Mouse (Mus musculus): ENCODE measurements at regions not wholly inside any gene's neighbourhood (a gene's known extent, or its start where the extent isn't known, plus 50 kb on each side); places are given as distances from the start of the nearest gene placed in this dataset.
"Not testable (repeated sequence)": the region's sequence is repeated elsewhere in the genome, so short reads cannot be mapped to it uniquely, and the experiment has no call there.

DNA sequence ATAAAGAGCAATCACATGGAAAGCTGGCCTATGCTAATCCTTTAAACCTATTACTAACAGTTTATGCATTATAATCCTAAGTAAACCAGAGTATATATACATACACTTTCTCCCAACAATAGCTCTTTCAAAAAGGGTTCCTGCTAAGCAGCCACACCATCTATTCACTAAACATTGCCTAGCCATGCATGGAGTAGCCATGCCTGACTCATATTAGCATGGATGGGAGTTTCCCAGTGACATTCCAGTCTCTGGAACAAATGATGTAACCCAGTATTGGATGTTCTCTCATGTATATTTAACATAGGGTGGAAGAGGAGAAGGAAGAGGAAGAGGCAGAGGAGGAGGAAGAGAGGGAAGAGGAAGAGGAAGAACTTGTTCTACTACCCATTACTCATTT, 240.0 kb downstream of the Mat2b start:
- H3K4me2 ChIP-seq; H3K27me3 ChIP-seq (ENCODE audit: control insufficient read depth, insufficient read depth, low read length); DNase-seq (ENCODE audit: low spot score, missing footprints); H3K4me1 ChIP-seq (ENCODE audit: control insufficient read depth, insufficient read depth, low read length); H3K36me3 ChIP-seq (ENCODE audit: control insufficient read depth, insufficient read depth, low read length); H3K27ac ChIP-seq (ENCODE audit: low read depth, low read length); H3K9me3 ChIP-seq (ENCODE audit: control insufficient read depth, low read length); H3K9ac ChIP-seq (ENCODE audit: low read length); H3K4me3 ChIP-seq (ENCODE audit: low read depth, low read length): not testable (repeated sequence)
- ATAC-seq (ENCODE audit: low FRiP score) = peak; percentile 71; the same call in 1 of the 2 replicates

- Histone ChIP-seq H3K36me3 (ENCODE audit: control insufficient read depth, insufficient read depth, low read length) (no peaks in the 10 kb centered on the region), H3K27me3 (ENCODE audit: control insufficient read depth, insufficient read depth, low read length) (no peaks in the 10 kb centered on the region), H3K4me3 (ENCODE audit: low read depth, low read length) (no peak overlapping the region), H3K4me2 (no peak overlapping the region), H3K27ac (ENCODE audit: low read depth, low read length) (no peak overlapping the region), H3K4me1 (ENCODE audit: control insufficient read depth, insufficient read depth, low read length) (no peaks in the 10 kb centered on the region), H3K9ac (ENCODE audit: low read length) (no peak overlapping the region), H3K9me3 (ENCODE audit: control insufficient read depth, low read length) (no peaks in the 10 kb centered on the region)
- DNase-seq (ENCODE audit: low spot score, missing footprints) (no peak), ATAC-seq (ENCODE audit: low FRiP score) (no peak)
- WGBS = 93% methylated on average over 2 of the region's 2 CpGs
These were observed 248.2 kb downstream of the Mat2b start for GRCm38 (mm10) chr11:40446846-40447245.

DNA sequence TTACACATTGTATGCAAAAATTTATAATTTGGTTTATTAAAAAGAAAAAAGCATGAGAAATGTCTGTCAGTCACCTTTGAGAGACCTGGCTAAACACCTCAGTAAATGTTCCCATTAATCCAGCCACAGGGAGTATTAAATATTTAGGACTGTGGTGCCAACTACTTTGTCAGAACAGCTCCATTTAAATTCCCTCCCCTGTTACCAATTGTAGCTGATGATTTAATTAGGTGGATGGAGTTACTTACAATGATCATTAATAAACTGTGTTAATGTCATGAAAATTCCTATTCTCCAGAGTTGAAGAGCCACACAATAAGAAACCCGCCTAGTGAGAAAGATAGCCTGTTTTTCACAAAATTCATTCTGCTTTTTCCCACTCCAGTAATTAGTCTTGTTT, 261.0 kb downstream of the Mat2b start:
- DNase-seq (ENCODE audit: low spot score, missing footprints) (peak; percentile 19), ATAC-seq (ENCODE audit: low FRiP score) (no peak)
- H3K27me3 ChIP-seq (ENCODE audit: control insufficient read depth, insufficient read depth, low read length) = no peaks in the 10 kb centered on the region
- no peaks in the 10 kb centered on the region for H3K36me3 ChIP-seq (ENCODE audit: control insufficient read depth, insufficient read depth, low read length)
- 69% methylated on average over 1 of the region's 1 CpGs for WGBS
- no peak overlapping the region for H3K4me3 ChIP-seq (ENCODE audit: low read depth, low read length)
- H3K4me1 ChIP-seq (ENCODE audit: control insufficient read depth, insufficient read depth, low read length) = 0 out of 2 replicates have a peak, but pooled peaks cover 3% of the 10 kb centered on the region
- H3K4me2 ChIP-seq = no peak overlapping the region
- no peak overlapping the region for H3K9ac ChIP-seq (ENCODE audit: low read length)
- H3K9me3 ChIP-seq (ENCODE audit: control insufficient read depth, low read length) = no peaks in the 10 kb centered on the region
- no peak overlapping the region for H3K27ac ChIP-seq (ENCODE audit: low read depth, low read length)

GRCm38 (mm10) chr11:40428858-40429257, 266.1 kb downstream of the Mat2b start:
- DNase-seq (ENCODE audit: low spot score, missing footprints) = peak; percentile 31
- 95% methylated on average over 2 of the region's 2 CpGs for WGBS
- H3K36me3 ChIP-seq (ENCODE audit: control insufficient read depth, insufficient read depth, low read length) = no peaks in the 10 kb centered on the region
- H3K27ac ChIP-seq (ENCODE audit: low read depth, low read length) = no peak overlapping the region
- no peaks in the 10 kb centered on the region for H3K4me1 ChIP-seq (ENCODE audit: control insufficient read depth, insufficient read depth, low read length)
- H3K9ac ChIP-seq (ENCODE audit: low read length) = no peak overlapping the region
- no peak for ATAC-seq (ENCODE audit: low FRiP score)
- H3K4me3 ChIP-seq (ENCODE audit: low read depth, low read length) = no peak overlapping the region
- no peak overlapping the region for H3K4me2 ChIP-seq
- no peaks in the 10 kb centered on the region for H3K9me3 ChIP-seq (ENCODE audit: control insufficient read depth, low read length)
- no peaks in the 10 kb centered on the region for H3K27me3 ChIP-seq (ENCODE audit: control insufficient read depth, insufficient read depth, low read length)

GRCm38 (mm10) chr11:40424316-40424715, 270.7 kb downstream of the Mat2b start:
- no peak for DNase-seq (ENCODE audit: low spot score, missing footprints)

DNA sequence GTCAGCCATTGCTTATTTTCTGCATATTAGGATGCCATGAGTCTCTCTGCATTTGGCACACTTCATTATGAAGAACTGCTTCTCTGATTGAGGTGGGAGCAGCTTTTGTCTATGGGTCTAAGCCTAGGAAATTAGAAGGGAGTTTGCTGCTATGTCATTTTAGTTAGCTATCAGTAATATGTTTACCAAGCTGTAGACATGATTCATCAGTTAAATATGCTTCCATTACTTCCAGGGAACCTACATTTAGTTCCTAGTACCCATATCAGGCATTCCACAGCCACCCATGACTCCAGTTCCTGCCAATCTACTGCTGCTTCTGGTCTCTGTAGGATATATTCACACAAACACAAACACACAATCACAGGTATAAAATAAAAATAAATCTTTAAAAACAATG, 287.4 kb downstream of the Mat2b start:
- H3K4me2 ChIP-seq = no peak overlapping the region
- DNase-seq (ENCODE audit: low spot score, missing footprints) (no peak), ATAC-seq (ENCODE audit: low FRiP score) (no peak)
- H3K27me3 ChIP-seq (ENCODE audit: control insufficient read depth, insufficient read depth, low read length) = no peaks in the 10 kb centered on the region
- H3K9me3 ChIP-seq (ENCODE audit: control insufficient read depth, low read length) = no peaks in the 10 kb centered on the region
- no peak overlapping the region for H3K9ac ChIP-seq (ENCODE audit: low read length)
- no peaks in the 10 kb centered on the region for H3K36me3 ChIP-seq (ENCODE audit: control insufficient read depth, insufficient read depth, low read length)
- no peak overlapping the region for H3K4me3 ChIP-seq (ENCODE audit: low read depth, low read length)
- no peaks in the 10 kb centered on the region for H3K4me1 ChIP-seq (ENCODE audit: control insufficient read depth, insufficient read depth, low read length)
- no peak overlapping the region for H3K27ac ChIP-seq (ENCODE audit: low read depth, low read length)

More at GRCm38 (mm10) chr11:40424316-40424715, 270.7 kb downstream of the Mat2b start:
- Histone ChIP-seq H3K9me3 (ENCODE audit: control insufficient read depth, low read length) (no peaks in the 10 kb centered on the region), H3K27me3 (ENCODE audit: control insufficient read depth, insufficient read depth, low read length) (no peaks in the 10 kb centered on the region), H3K4me1 (ENCODE audit: control insufficient read depth, insufficient read depth, low read length) (no peaks in the 10 kb centered on the region), H3K36me3 (ENCODE audit: control insufficient read depth, insufficient read depth, low read length) (no peaks in the 10 kb centered on the region), H3K4me3 (ENCODE audit: low read depth, low read length) (no peak overlapping the region), H3K4me2 (no peak overlapping the region), H3K27ac (ENCODE audit: low read depth, low read length) (no peak overlapping the region), H3K9ac (ENCODE audit: low read length) (no peak overlapping the region)
- no peak for ATAC-seq (ENCODE audit: low FRiP score)
- WGBS = 82% methylated on average over 3 of the region's 3 CpGs

DNA sequence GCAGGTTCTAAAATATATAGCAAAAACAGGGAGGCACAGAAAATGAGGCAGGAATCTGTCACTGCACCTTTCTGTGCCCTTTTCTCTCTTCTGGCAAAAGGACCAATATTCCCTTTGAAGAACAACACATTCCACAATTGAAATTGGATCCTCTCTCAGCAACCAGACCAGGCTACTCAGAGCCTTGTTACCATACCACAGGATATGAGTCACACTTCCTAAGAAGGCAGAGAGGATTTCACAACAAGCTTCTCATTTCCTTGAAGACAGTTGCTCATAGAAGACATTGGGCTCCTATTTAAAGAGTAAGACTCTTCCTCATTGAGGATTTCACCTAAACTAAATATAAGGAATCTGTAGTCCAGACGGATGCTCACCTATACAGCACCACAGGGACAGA, 292.8 kb downstream of the Mat2b start:
- WGBS = 74% methylated on average over 1 of the region's 1 CpGs
- DNase-seq (ENCODE audit: low spot score, missing footprints) (no peak), ATAC-seq (ENCODE audit: low FRiP score) (no peak)
- Histone ChIP-seq H3K9me3 (ENCODE audit: control insufficient read depth, low read length) (no peaks in the 10 kb centered on the region), H3K27me3 (ENCODE audit: control insufficient read depth, insufficient read depth, low read length) (no peaks in the 10 kb centered on the region), H3K4me2 (no peak overlapping the region), H3K36me3 (ENCODE audit: control insufficient read depth, insufficient read depth, low read length) (no peaks in the 10 kb centered on the region), H3K4me3 (ENCODE audit: low read depth, low read length) (no peak overlapping the region), H3K9ac (ENCODE audit: low read length) (no peak overlapping the region), H3K27ac (ENCODE audit: low read depth, low read length) (no peak overlapping the region), H3K4me1 (ENCODE audit: control insufficient read depth, insufficient read depth, low read length) (no peaks in the 10 kb centered on the region)

GRCm38 (mm10) chr11:40397453-40398104, 297.4 kb downstream of the Mat2b start:
- Histone ChIP-seq H3K9ac (ENCODE audit: low read length) (no peak overlapping the region), H3K27ac (ENCODE audit: low read depth, low read length) (no peak overlapping the region), H3K4me1 (ENCODE audit: control insufficient read depth, insufficient read depth, low read length) (no peaks in the 10 kb centered on the region), H3K4me2 (no peak overlapping the region), H3K4me3 (ENCODE audit: low read depth, low read length) (no peak overlapping the region), H3K9me3 (ENCODE audit: control insufficient read depth, low read length) (no peaks in the 10 kb centered on the region), H3K36me3 (ENCODE audit: control insufficient read depth, insufficient read depth, low read length) (no peaks in the 10 kb centered on the region), H3K27me3 (ENCODE audit: control insufficient read depth, insufficient read depth, low read length) (no peaks in the 10 kb centered on the region)
- ATAC-seq (ENCODE audit: low FRiP score) (peak; percentile 76), DNase-seq (ENCODE audit: low spot score, missing footprints) (no peak)
- WGBS = 65% methylated on average over 9 of the region's 9 CpGs

DNA sequence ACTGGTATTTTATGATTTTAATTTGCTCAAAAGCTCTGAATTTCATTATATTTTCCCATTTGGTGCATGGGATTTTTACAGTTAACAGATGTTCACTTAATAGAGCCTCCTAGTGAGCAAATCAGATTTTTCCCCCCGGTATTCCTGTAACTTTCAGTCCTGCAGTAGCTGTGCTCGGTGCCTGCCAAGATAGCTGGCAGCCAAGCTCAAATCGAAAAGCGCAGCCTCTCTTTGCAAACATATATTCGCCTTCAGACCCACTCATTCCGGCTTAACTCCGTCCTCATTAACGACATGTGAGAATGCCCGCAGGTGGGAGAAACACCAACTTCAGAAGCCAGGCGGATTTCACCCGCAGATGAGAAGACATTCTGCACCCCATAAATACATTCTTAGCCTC, 299.7 kb downstream of the Mat2b start:
- H3K27ac ChIP-seq (ENCODE audit: low read depth, low read length) = no peak overlapping the region
- DNase-seq (ENCODE audit: low spot score, missing footprints) = no peak
- H3K4me3 ChIP-seq (ENCODE audit: low read depth, low read length) = no peak overlapping the region
- 75% methylated on average over 11 of the region's 11 CpGs for WGBS
- no peaks in the 10 kb centered on the region for H3K36me3 ChIP-seq (ENCODE audit: control insufficient read depth, insufficient read depth, low read length)
- H3K9ac ChIP-seq (ENCODE audit: low read length) = no peak overlapping the region
- H3K27me3 ChIP-seq (ENCODE audit: control insufficient read depth, insufficient read depth, low read length) = no peaks in the 10 kb centered on the region
- no peak overlapping the region for H3K4me2 ChIP-seq
- ATAC-seq (ENCODE audit: low FRiP score) = no peak
- H3K4me1 ChIP-seq (ENCODE audit: control insufficient read depth, insufficient read depth, low read length) = no peaks in the 10 kb centered on the region
- H3K9me3 ChIP-seq (ENCODE audit: control insufficient read depth, low read length) = no peaks in the 10 kb centered on the region

Measured in midbrain, embryonic 11.5 days (tissue).